Mouse (Mus musculus): ENCODE data around the gene Slit3. TPM values are rescaled to one million over a fixed set of nuclear protein-coding genes. Genes with fewer than 3 reads are reported as not detected.

The Slit3 gene
- total RNA-seq, 2 experiments from 2014 or later, result 28.7 to 31.3 TPM

- DNase-seq, result no peak
Observed at GRCm38 (mm10) chr11:35307992-35308391, 187.0 kb downstream of the Slit3 start.

- no peak for DNase-seq
Observed at GRCm38 (mm10) chr11:35315449-35316028, 194.5 kb downstream of the Slit3 start.

GRCm38 (mm10) chr11:35317221-35317620 lies 196.2 kb downstream of the Slit3 start:
- peak; percentile 15 for DNase-seq

GRCm38 (mm10) chr11:35317775-35318432 lies 196.9 kb downstream of the Slit3 start:
- DNase-seq, result no peak

GRCm38 (mm10) chr11:35318433-35319020 lies 197.5 kb downstream of the Slit3 start:
- DNase-seq, result no peak

GRCm38 (mm10) chr11:35320518-35320917 lies 199.5 kb downstream of the Slit3 start:
- no peak for DNase-seq

- no peak for DNase-seq
Observed at GRCm38 (mm10) chr11:35324397-35324796, 203.4 kb downstream of the Slit3 start.

- no peak for DNase-seq
Observed at GRCm38 (mm10) chr11:35325131-35325995, 204.3 kb downstream of the Slit3 start.

- DNase-seq, result no peak
Observed at GRCm38 (mm10) chr11:35326346-35326745, 205.3 kb downstream of the Slit3 start.

- no peak for DNase-seq
Observed at GRCm38 (mm10) chr11:35327899-35328298, 206.9 kb downstream of the Slit3 start.

- DNase-seq, result no peak
Observed at GRCm38 (mm10) chr11:35331476-35331875, 210.5 kb downstream of the Slit3 start.

GRCm38 (mm10) chr11:35336558-35336957 lies 215.5 kb downstream of the Slit3 start:
- no peak for DNase-seq

- DNase-seq, result peak; percentile 31
Observed at GRCm38 (mm10) chr11:35337493-35337892, 216.5 kb downstream of the Slit3 start.

- DNase-seq, result no peak
Observed at GRCm38 (mm10) chr11:35337927-35338819, 217.1 kb downstream of the Slit3 start.

- DNase-seq, result peak; percentile 71
Observed at GRCm38 (mm10) chr11:35340752-35341151, 219.7 kb downstream of the Slit3 start.

GRCm38 (mm10) chr11:35342486-35342885 lies 221.5 kb downstream of the Slit3 start:
- DNase-seq, result no peak

GRCm38 (mm10) chr11:35345696-35346480 lies 224.9 kb downstream of the Slit3 start:
- DNase-seq, result no peak

- no peak for DNase-seq
Observed at GRCm38 (mm10) chr11:35348099-35348498, 227.1 kb downstream of the Slit3 start.

GRCm38 (mm10) chr11:35350968-35351367 lies 229.9 kb downstream of the Slit3 start:
- no peak for DNase-seq

GRCm38 (mm10) chr11:35351376-35351775 lies 230.4 kb downstream of the Slit3 start:
- no peak for DNase-seq

- DNase-seq, result no peak
Observed at GRCm38 (mm10) chr11:35355811-35356210, 234.8 kb downstream of the Slit3 start.
